Mouse (Mus musculus): ENCODE results near the gene Zscan20. TPM values are rescaled to one million over a fixed set of nuclear protein-coding genes. Genes with fewer than 3 reads are reported as not detected.
"Not testable (repeated sequence)": the region's sequence is repeated elsewhere in the genome, so short reads cannot be mapped to it uniquely, and the experiment has no call there.

Zscan20 gene
- polyA plus RNA-seq, 1 experiment from 2014 or later, result 5.2 TPM

DNA sequence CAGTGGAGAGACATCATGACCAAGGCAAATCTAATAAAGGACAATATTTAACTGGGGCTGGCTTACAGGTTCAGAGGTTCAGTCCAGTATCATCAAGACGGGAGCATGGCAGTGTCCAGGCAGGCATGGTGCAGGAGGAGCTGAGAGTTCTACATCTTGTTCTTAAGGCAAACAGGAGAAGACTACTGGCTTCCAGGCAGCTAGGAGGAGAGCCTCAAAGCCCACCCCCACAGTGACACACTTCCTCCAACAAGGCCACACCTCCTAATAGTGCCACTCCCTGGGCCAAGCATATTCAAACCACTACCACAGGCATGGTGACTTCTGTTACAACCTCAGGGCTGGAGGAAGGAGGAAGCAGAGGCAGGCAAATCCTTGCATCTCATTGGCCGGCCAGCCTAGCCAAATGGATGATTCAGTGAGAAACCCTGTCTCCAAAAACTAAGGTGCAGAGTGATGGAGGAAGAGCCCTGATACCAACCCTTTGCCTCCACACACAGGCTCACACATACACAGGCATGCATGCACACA is 65.9 kb downstream of the Zscan20 start:
- H3K36me3 ChIP-seq, H3K9me3 ChIP-seq: not testable (repeated sequence)
- WGBS, result 73% methylated on average over 2 of the region's 2 CpGs

DNA sequence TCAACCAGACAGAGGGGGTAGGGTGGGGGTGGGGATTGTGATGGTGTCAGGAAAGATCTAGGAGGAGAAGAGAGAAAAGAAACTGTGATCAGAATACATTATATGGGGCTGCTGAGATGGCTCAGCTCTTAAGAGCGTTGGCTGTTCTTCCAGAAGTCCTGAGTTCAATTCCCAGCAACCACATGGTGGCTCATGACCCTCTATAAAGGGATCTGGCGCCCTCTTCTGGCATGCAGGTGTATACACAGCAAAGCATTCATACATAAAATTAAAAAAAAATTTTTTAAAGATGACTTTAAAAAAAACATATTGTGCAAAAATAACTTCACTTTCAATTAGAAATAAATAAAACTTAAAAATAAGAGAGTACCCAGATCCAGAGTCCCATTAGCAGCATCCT is 66.5 kb downstream of the Zscan20 start:
- H3K9ac ChIP-seq, result no peak overlapping the region
- H3K4me1 ChIP-seq, result no peaks in the 10 kb centered on the region
- H3K4me2 ChIP-seq (replicated peaks), result no peak overlapping the region
- no peak overlapping the region for H3K27ac ChIP-seq
- 30% methylated on average over 2 of the region's 2 CpGs for WGBS
- H3K4me3 ChIP-seq, result no peak overlapping the region
- no peaks in the 10 kb centered on the region for H3K9me3 ChIP-seq
- no peaks in the 10 kb centered on the region for H3K27me3 ChIP-seq
- H3K36me3 ChIP-seq, result no peaks in the 10 kb centered on the region
- ATAC-seq (ENCODE audit: low FRiP score, low read depth), result no peak

More for the DNA sequence above, 65.9 kb downstream of the Zscan20 start:
- H3K27me3 ChIP-seq; H3K4me3 ChIP-seq; H3K9ac ChIP-seq; H3K27ac ChIP-seq; H3K4me1 ChIP-seq; ATAC-seq (ENCODE audit: low FRiP score, low read depth); H3K4me2 ChIP-seq (replicated peaks): not testable (repeated sequence)

Other genes starting within 250 kb of the Zscan20 start
- gene Tlr12, start 8.5 kb upstream of the Zscan20 start, polyA plus RNA-seq (2015; fragmentation: Nextera tagmentation; extraction: Ambion mirVana), result 0.83 and 1.5 TPM in 2 replicates
- gene Phc2, start 44.6 kb upstream of the Zscan20 start, polyA plus RNA-seq (2015; fragmentation: Nextera tagmentation; extraction: Ambion mirVana), result 35.7 and 45.4 TPM in 2 replicates
- gene A3galt2, start 145.3 kb upstream of the Zscan20 start, polyA plus RNA-seq (2015; fragmentation: Nextera tagmentation; extraction: Ambion mirVana), result 0.09 and 0.15 TPM in 2 replicates
- gene Zfp362, start 195.9 kb upstream of the Zscan20 start, polyA plus RNA-seq (2015; fragmentation: Nextera tagmentation; extraction: Ambion mirVana), result 48.9 and 50.3 TPM in 2 replicates